ENCODE assay signal across 26 mouse cellular contexts in the genomic region with DNA sequence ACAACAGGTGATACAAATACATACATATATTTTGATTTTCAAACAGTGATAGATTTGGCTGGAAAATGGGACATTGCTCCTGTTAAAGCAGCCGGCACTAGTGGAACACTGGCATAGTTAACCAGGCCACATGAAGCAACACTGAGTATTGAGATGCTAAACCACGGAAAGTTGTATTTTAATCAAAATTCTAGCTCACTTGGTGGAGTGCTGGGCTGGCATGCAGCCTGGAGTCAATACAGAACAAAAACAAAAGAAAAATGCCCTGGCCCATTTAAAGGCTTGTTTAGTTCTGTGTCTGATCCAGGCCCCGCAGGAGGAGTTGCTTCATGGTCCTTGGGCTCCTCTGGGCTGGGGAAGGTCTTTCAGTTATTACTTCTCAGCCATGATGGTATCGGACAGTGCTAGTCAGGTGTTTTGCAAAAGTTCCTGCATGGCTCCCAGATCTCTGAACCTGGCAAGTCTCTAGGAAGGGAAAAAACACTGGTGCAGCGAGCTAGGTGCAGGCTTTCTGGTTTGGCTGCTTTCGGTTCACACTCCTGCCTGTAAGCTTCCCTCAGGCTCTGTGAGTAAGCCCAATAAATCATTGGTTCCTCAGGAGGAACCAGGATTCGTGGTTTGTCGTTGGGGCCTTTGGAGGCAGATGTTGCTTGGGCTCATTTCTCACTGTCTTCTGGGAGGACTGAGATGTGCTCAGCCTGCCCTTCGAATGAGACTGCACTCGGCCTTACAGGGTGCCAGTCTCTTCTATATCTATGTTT. TPM values are rescaled to one million over a fixed set of nuclear protein-coding genes. Genes with fewer than 3 reads are reported as not detected.
DNase-seq lines count a peak whose midpoint lies in the region; ATAC-seq and TF ChIP-seq lines count a peak whose summit lies in the region.
"Had no signal": no experiment of that assay in that cellular context is flagged by ENCODE, and none has a peak within 500 bp of the region (broad histone marks: within the 10 kb centered on the region; RNA-seq: fewer than 3 reads in every experiment).

No protein-coding gene starts in this region.

- H3K4me3 ChIP-seq in liver, adult 2 months (ENCODE audit: insufficient read depth, low read depth, low read length): no peak overlapping the region
- H3K4me3 ChIP-seq in liver, embryonic 12.5 days: no peak overlapping the region
- no peak overlapping the region for H3K4me3 ChIP-seq in intestine, embryonic 15.5 days (replicated peaks)
- H3K4me3 ChIP-seq in stomach, postnatal 0 days (ENCODE audit: low read depth, low read length): no peak overlapping the region
- H3K4me3 ChIP-seq: embryonic facial prominence, embryonic 13.5 days; forebrain, embryonic 12.5 days; heart, embryonic 13.5 days; kidney, embryonic 15.5 days had no signal

- peaks cover 19% of the 10 kb centered on the region for H3K4me1 ChIP-seq in liver, adult 2 months (ENCODE audit: control insufficient read depth, insufficient read depth, low read length)
- no peaks in the 10 kb centered on the region for H3K4me1 ChIP-seq in liver, embryonic 12.5 days
- H3K4me1 ChIP-seq in intestine, embryonic 15.5 days (replicated peaks): no peaks in the 10 kb centered on the region
- peaks cover 2% of the 10 kb centered on the region; the same call in 1 of the 2 replicates for H3K4me1 ChIP-seq in stomach, postnatal 0 days (replicated peaks; ENCODE audit: control insufficient read depth, insufficient read depth)
- H3K4me1 ChIP-seq: embryonic facial prominence, embryonic 13.5 days; forebrain, embryonic 12.5 days; heart, embryonic 13.5 days; kidney, embryonic 15.5 days had no signal

- no peaks in the 10 kb centered on the region for H3K79me2 ChIP-seq in liver, adult 2 months (ENCODE audit: control insufficient read depth, insufficient read depth, low read length)

- no peaks in the 10 kb centered on the region for H3K9me3 ChIP-seq in liver, embryonic 12.5 days (replicated peaks)
- H3K9me3 ChIP-seq in intestine, embryonic 15.5 days: no peaks in the 10 kb centered on the region
- no peaks in the 10 kb centered on the region for H3K9me3 ChIP-seq in stomach, postnatal 0 days (ENCODE audit: control insufficient read depth, low read length)
- H3K9me3 ChIP-seq: embryonic facial prominence, embryonic 13.5 days; forebrain, embryonic 12.5 days; heart, embryonic 13.5 days; kidney, embryonic 15.5 days had no signal

- no peak for TF ChIP-seq EP300 in stomach, postnatal 0 days (optimal IDR thresholded peaks at IDR 0.05)

- no peak for TF ChIP-seq POLR2A in liver, adult 2 months (IDR thresholded peaks at IDR 0.05; ENCODE audit: extremely low read depth, insufficient read depth, low read length)

- WGBS in liver, adult 2 months: 45% methylated on average over 10 of the region's 10 CpGs
- WGBS in liver, embryonic 12.5 days (ENCODE audit: insufficient replicate concordance): 54% methylated on average over 10 of the region's 10 CpGs
- WGBS in intestine, embryonic 15.5 days: 54% methylated on average over 10 of the region's 10 CpGs
- 37% methylated on average over 10 of the region's 10 CpGs for WGBS in stomach, postnatal 0 days

- H3K27me3 ChIP-seq in liver, adult 2 months (ENCODE audit: control insufficient read depth, insufficient read depth, low read length): no peaks in the 10 kb centered on the region
- 0 out of 2 replicates have a peak, but pooled peaks cover 3% of the 10 kb centered on the region for H3K27me3 ChIP-seq in liver, embryonic 12.5 days (replicated peaks)
- no peaks in the 10 kb centered on the region for H3K27me3 ChIP-seq in intestine, embryonic 15.5 days (replicated peaks)
- H3K27me3 ChIP-seq in stomach, postnatal 0 days (ENCODE audit: control insufficient read depth, insufficient read depth, low read length): no peaks in the 10 kb centered on the region
- H3K27me3 ChIP-seq: embryonic facial prominence, embryonic 13.5 days; kidney, embryonic 15.5 days; Patski had no signal

- no peak for TF ChIP-seq CTCF in liver, adult 2 months (IDR thresholded peaks at IDR 0.05; ENCODE audit: low read depth, low read length)
- no peak for TF ChIP-seq CTCF in stomach, postnatal 0 days (IDR thresholded peaks at IDR 0.05; ENCODE audit: low read depth)

- H3K27ac ChIP-seq in liver, adult 2 months (replicated peaks; ENCODE audit: insufficient read depth, low read depth, low read length): peak overlapping the region; percentile 40
- H3K27ac ChIP-seq in liver, embryonic 12.5 days: no peak overlapping the region
- no peak overlapping the region for H3K27ac ChIP-seq in intestine, embryonic 15.5 days
- peak overlapping the region; percentile 84 for H3K27ac ChIP-seq in stomach, postnatal 0 days (replicated peaks)
- H3K27ac ChIP-seq: embryonic facial prominence, embryonic 13.5 days; forebrain, embryonic 12.5 days; heart, embryonic 13.5 days; kidney, embryonic 15.5 days had no signal

- no peak for ATAC-seq in liver, embryonic 12.5 days
- peak; percentile 37 for ATAC-seq in intestine, embryonic 15.5 days
- peak; percentile 47 for ATAC-seq in stomach, postnatal 0 days (ENCODE audit: low FRiP score, low TSS enrichment)
- ATAC-seq: Patski had no signal

- no peak overlapping the region for H3K9ac ChIP-seq in liver, adult 2 months (ENCODE audit: low read depth, low read length)
- no peak overlapping the region for H3K9ac ChIP-seq in liver, embryonic 12.5 days
- no peak overlapping the region for H3K9ac ChIP-seq in intestine, embryonic 15.5 days
- H3K9ac ChIP-seq in stomach, postnatal 0 days (ENCODE audit: low read length): no peak overlapping the region
- H3K9ac ChIP-seq: embryonic facial prominence, embryonic 13.5 days; forebrain, embryonic 12.5 days; heart, embryonic 13.5 days; kidney, embryonic 15.5 days had no signal

- DNase-seq in adrenal gland, postnatal 10 days: peak; percentile 35
- no peak for DNase-seq in adrenal gland, adult 18-20 months (ENCODE audit: low spot score in 2 of 2)
- peak; percentile 84 for DNase-seq in liver, adult 2 months (ENCODE audit: extremely low read depth, low read depth, low spot score)
- peak; percentile 62 for DNase-seq in stomach, postnatal 0 days (ENCODE audit: low spot score)
- DNase-seq in neural tube, embryonic 10.5 days (ENCODE audit: extremely low spot score, low spot score): no peak
- DNase-seq in gastrocnemius, postnatal 4 days (ENCODE audit: low spot score in 2 of 2): no peak
- DNase-seq: cerebellum, adult 18-20 months; cerebellum, postnatal 36 days; gastrocnemius, postnatal 25 days; lung, postnatal 10 days; midbrain, embryonic 14.5 days; spleen, adult 18-20 months; thymus, postnatal 25 days had no signal

- H3K36me3 ChIP-seq in liver, adult 2 months (ENCODE audit: control insufficient read depth, insufficient read depth, low read length): no peaks in the 10 kb centered on the region
- H3K36me3 ChIP-seq in liver, embryonic 12.5 days: no peaks in the 10 kb centered on the region
- H3K36me3 ChIP-seq in intestine, embryonic 15.5 days: no peaks in the 10 kb centered on the region
- H3K36me3 ChIP-seq in stomach, postnatal 0 days (ENCODE audit: control insufficient read depth, insufficient read depth, low read length): no peaks in the 10 kb centered on the region
- H3K36me3 ChIP-seq: embryonic facial prominence, embryonic 13.5 days; forebrain, embryonic 12.5 days; heart, embryonic 13.5 days; kidney, embryonic 15.5 days had no signal

- H3K4me2 ChIP-seq in liver, embryonic 12.5 days: no peak overlapping the region
- H3K4me2 ChIP-seq in intestine, embryonic 15.5 days (replicated peaks): no peak overlapping the region
- 0 out of 2 replicates have a peak overlapping the region, but pooled peaks have one; percentile 11 for H3K4me2 ChIP-seq in stomach, postnatal 0 days (replicated peaks; ENCODE audit: low read depth)
- H3K4me2 ChIP-seq: embryonic facial prominence, embryonic 13.5 days; forebrain, embryonic 12.5 days; heart, embryonic 13.5 days; kidney, embryonic 15.5 days had no signal

RNA-seq across cellular contexts. Expression of a gene that starts 9.9 kb away (rescaled TPM):
- total RNA-seq in adrenal gland, postnatal 10 days (2021): 1 to 10 TPM; 3.8 to 3.9 TPM
- total RNA-seq in adrenal gland, adult 18-20 months (2021): 1 to 10 TPM; 1.1 to 3.1 TPM
- total RNA-seq in liver, adult 2 months (2014; rRNA removed): 7.7 and 8.9 TPM in 2 replicates
- polyA plus RNA-seq in liver, adult 2 months (2012; rRNA removed): 18.7 and 40.2 TPM in 2 replicates
- 0.20 and 0.22 TPM in 2 replicates for polyA plus RNA-seq in liver, embryonic 12.5 days (2016; fragmentation: Nextera tagmentation; extraction: Ambion mirVana)
- polyA plus RNA-seq in intestine, embryonic 15.5 days (2015; fragmentation: Nextera tagmentation; extraction: Ambion mirVana): 4.6 and 5.8 TPM in 2 replicates
- polyA plus RNA-seq in stomach, postnatal 0 days (2015; fragmentation: Nextera tagmentation; extraction: Ambion mirVana): 4.7 and 5.2 TPM in 2 replicates
- total RNA-seq in gastrocnemius, postnatal 4 days (2021): 1 to 10 TPM; 2.9 to 3.9 TPM
- total RNA-seq: gastrocnemius, postnatal 25 days; megakaryocyte, adult 5-6 weeks had no signal
- polyA plus RNA-seq: limb, embryonic 11.5 days had no signal

RNA-seq across cellular contexts. Expression of a gene that starts 14.0 kb away (rescaled TPM):
- total RNA-seq in adrenal gland, postnatal 10 days (2021): not detected
- not detected for total RNA-seq in adrenal gland, adult 18-20 months (2021)
- 0.40 TPM in 1 of 2 replicates, not detected in the other for total RNA-seq in liver, adult 2 months (2014; rRNA removed)
- polyA plus RNA-seq in liver, adult 2 months (2012; rRNA removed): 0.25 and 0.27 TPM in 2 replicates
- polyA plus RNA-seq in liver, embryonic 12.5 days (2016; fragmentation: Nextera tagmentation; extraction: Ambion mirVana): not detected in 2 replicates
- not detected in 2 replicates for polyA plus RNA-seq in intestine, embryonic 15.5 days (2015; fragmentation: Nextera tagmentation; extraction: Ambion mirVana)
- not detected in 2 replicates for polyA plus RNA-seq in stomach, postnatal 0 days (2015; fragmentation: Nextera tagmentation; extraction: Ambion mirVana)
- not detected for total RNA-seq in gastrocnemius, postnatal 4 days (2021)
- total RNA-seq: gastrocnemius, postnatal 25 days; hematopoietic stem cell, adult 5-6 weeks; megakaryocyte, adult 5-6 weeks had no signal
- polyA plus RNA-seq: embryonic facial prominence, embryonic 13.5 days; forebrain, embryonic 12.5 days; heart, embryonic 13.5 days; kidney, embryonic 15.5 days; large intestine, adult 2 months; limb, embryonic 11.5 days; liver, embryonic 16.5 days; midbrain, embryonic 14.5 days; Patski; stomach, embryonic 14.5 days had no signal

RNA-seq across cellular contexts. Expression of a gene that starts 18.8 kb away (rescaled TPM):
- 10 to 100 TPM; 33.1 to 42.3 TPM for total RNA-seq in adrenal gland, postnatal 10 days (2021)
- 10 to 100 TPM; 38.6 to 54.5 TPM for total RNA-seq in adrenal gland, adult 18-20 months (2021)
- 30.6 and 36.8 TPM in 2 replicates for total RNA-seq in liver, adult 2 months (2014; rRNA removed)
- polyA plus RNA-seq in liver, adult 2 months (2012; rRNA removed): 173 and 181 TPM in 2 replicates
- polyA plus RNA-seq in liver, embryonic 12.5 days (2016; fragmentation: Nextera tagmentation; extraction: Ambion mirVana): 9.1 and 11.4 TPM in 2 replicates
- polyA plus RNA-seq in intestine, embryonic 15.5 days (2015; fragmentation: Nextera tagmentation; extraction: Ambion mirVana): 28.0 and 33.2 TPM in 2 replicates
- polyA plus RNA-seq in stomach, postnatal 0 days (2015; fragmentation: Nextera tagmentation; extraction: Ambion mirVana): 51.7 and 59.7 TPM in 2 replicates
- 10 to 100 TPM; 40.0 to 45.9 TPM for total RNA-seq in gastrocnemius, postnatal 4 days (2021)

RNA-seq across cellular contexts. Expression of a gene that starts 20.8 kb away (rescaled TPM):
- total RNA-seq in adrenal gland, postnatal 10 days (2021): 10 to 100 TPM; 73.1 to 88.8 TPM
- 10 to 100 TPM; 92.1 to 94.5 TPM for total RNA-seq in adrenal gland, adult 18-20 months (2021)
- 18.6 and 24.0 TPM in 2 replicates for total RNA-seq in liver, adult 2 months (2014; rRNA removed)
- polyA plus RNA-seq in liver, adult 2 months (2012; rRNA removed): 18.8 and 19.4 TPM in 2 replicates
- polyA plus RNA-seq in liver, embryonic 12.5 days (2016; fragmentation: Nextera tagmentation; extraction: Ambion mirVana): 39.9 and 42.7 TPM in 2 replicates
- polyA plus RNA-seq in intestine, embryonic 15.5 days (2015; fragmentation: Nextera tagmentation; extraction: Ambion mirVana): 57.5 and 65.2 TPM in 2 replicates
- polyA plus RNA-seq in stomach, postnatal 0 days (2015; fragmentation: Nextera tagmentation; extraction: Ambion mirVana): 39.3 and 47.5 TPM in 2 replicates
- total RNA-seq in gastrocnemius, postnatal 4 days (2021): 10 to 100 TPM; 62.5 to 71.4 TPM

RNA-seq across cellular contexts. Expression of a gene that starts 21.8 kb away (rescaled TPM):
- 10 to 100 TPM; 16.8 to 42.9 TPM for total RNA-seq in adrenal gland, postnatal 10 days (2021)
- 1 to 10 TPM; 2.2 to 3.5 TPM for total RNA-seq in adrenal gland, adult 18-20 months (2021)
- 589 and 721 TPM in 2 replicates for total RNA-seq in liver, adult 2 months (2014; rRNA removed)
- polyA plus RNA-seq in liver, adult 2 months (2012; rRNA removed): 881 and 939 TPM in 2 replicates
- polyA plus RNA-seq in liver, embryonic 12.5 days (2016; fragmentation: Nextera tagmentation; extraction: Ambion mirVana): 17.4 and 18.8 TPM in 2 replicates
- polyA plus RNA-seq in intestine, embryonic 15.5 days (2015; fragmentation: Nextera tagmentation; extraction: Ambion mirVana): 5.4 and 8.3 TPM in 2 replicates
- 2.8 and 3.8 TPM in 2 replicates for polyA plus RNA-seq in stomach, postnatal 0 days (2015; fragmentation: Nextera tagmentation; extraction: Ambion mirVana)
- total RNA-seq in gastrocnemius, postnatal 4 days (2021): 1 to 10 TPM in 1 of 2 experiments, under 1 TPM in 1; 0.74 to 1.2 TPM

Comparison
In these comparisons a context has a peak if more than half of its experiments do, and no peak if none do; other contexts are left out.
1. DNase-seq: peak in adrenal gland, postnatal 10 days (single experiment), liver, adult 2 months (single experiment) and stomach, postnatal 0 days (single experiment); none in adrenal gland, adult 18-20 months (0 of 2), neural tube, embryonic 10.5 days (single experiment) and gastrocnemius, postnatal 4 days (0 of 2).
2. H3K27ac ChIP-seq: peak in liver, adult 2 months (single experiment) and stomach, postnatal 0 days (single experiment); none in liver, embryonic 12.5 days (single experiment) and intestine, embryonic 15.5 days (single experiment).